Mouse (Mus musculus): ENCODE data around the gene Kri1. TPM values are rescaled to one million over a fixed set of nuclear protein-coding genes. Genes with fewer than 3 reads are reported as not detected.
"Not testable (repeated sequence)": the region's sequence is repeated elsewhere in the genome, so short reads cannot be mapped to it uniquely, and the experiment has no call there.

Gene Kri1
- polyA plus RNA-seq, 1 experiment = 48.2 TPM

- peak in 1 of 2 experiments; percentile 16 for DNase-seq
- 88% methylated on average over 5 of the region's 5 CpGs for WGBS
- Histone ChIP-seq H3K27me3 (ENCODE audit: control insufficient read depth, insufficient read depth, low read length) (no peaks in the 10 kb centered on the region), H3K27ac (ENCODE audit: insufficient read depth, low read length) (no peak overlapping the region), H3K4me1 (ENCODE audit: control insufficient read depth, insufficient read depth, low read length) (no peaks in the 10 kb centered on the region), H3K4me3 (replicated peaks; ENCODE audit: insufficient read depth, low read depth, low read length) (no peak overlapping the region)
- TF ChIP-seq CTCF (IDR thresholded peaks at IDR 0.05; ENCODE audit: borderline replicate concordance, insufficient read depth, low read depth, low read length) (no peak), POLR2A (IDR thresholded peaks at IDR 0.05; ENCODE audit: borderline replicate concordance, insufficient read depth, low read length) (no peak)
These were observed 10.0 kb downstream of the Kri1 start for GRCm38 (mm10) chr9:21277776-21278175.

GRCm38 (mm10) chr9:21276307-21276706 is 11.5 kb downstream of the Kri1 start:
- TF ChIP-seq POLR2A (IDR thresholded peaks at IDR 0.05; ENCODE audit: borderline replicate concordance, insufficient read depth, low read length) (no peak), CTCF (IDR thresholded peaks at IDR 0.05; ENCODE audit: borderline replicate concordance, insufficient read depth, low read depth, low read length) (no peak)
- H3K4me1 ChIP-seq (ENCODE audit: control insufficient read depth, insufficient read depth, low read length) = no peaks in the 10 kb centered on the region
- WGBS = 71% methylated on average over 8 of the region's 8 CpGs
- H3K27ac ChIP-seq (ENCODE audit: insufficient read depth, low read length) = no peak overlapping the region
- no peak overlapping the region for H3K4me3 ChIP-seq (replicated peaks; ENCODE audit: insufficient read depth, low read depth, low read length)
- H3K27me3 ChIP-seq (ENCODE audit: control insufficient read depth, insufficient read depth, low read length) = no peaks in the 10 kb centered on the region
- DNase-seq = no peak

- 86% methylated on average over 12 of the region's 12 CpGs for WGBS
These were observed 12.0 kb downstream of the Kri1 start for GRCm38 (mm10) chr9:21275727-21276126.

GRCm38 (mm10) chr9:21275013-21275710 is 12.6 kb downstream of the Kri1 start:
- Histone ChIP-seq H3K4me3 (replicated peaks; ENCODE audit: insufficient read depth, low read depth, low read length) (no peak overlapping the region), H3K27me3 (ENCODE audit: control insufficient read depth, insufficient read depth, low read length) (no peaks in the 10 kb centered on the region), H3K27ac (ENCODE audit: insufficient read depth, low read length) (no peak overlapping the region), H3K4me1 (ENCODE audit: control insufficient read depth, insufficient read depth, low read length) (no peaks in the 10 kb centered on the region)
- TF ChIP-seq POLR2A (IDR thresholded peaks at IDR 0.05; ENCODE audit: borderline replicate concordance, insufficient read depth, low read length) = no peak
- TF ChIP-seq CTCF (IDR thresholded peaks at IDR 0.05; ENCODE audit: borderline replicate concordance, insufficient read depth, low read depth, low read length) = no peak
- 70% methylated on average over 7 of the region's 7 CpGs for WGBS
- no peak for DNase-seq

More at GRCm38 (mm10) chr9:21275727-21276126, 12.0 kb downstream of the Kri1 start:
- no peak for DNase-seq
- Histone ChIP-seq H3K27ac (ENCODE audit: insufficient read depth, low read length) (no peak overlapping the region), H3K27me3 (ENCODE audit: control insufficient read depth, insufficient read depth, low read length) (no peaks in the 10 kb centered on the region), H3K4me1 (ENCODE audit: control insufficient read depth, insufficient read depth, low read length) (no peaks in the 10 kb centered on the region), H3K4me3 (replicated peaks; ENCODE audit: insufficient read depth, low read depth, low read length) (no peak overlapping the region)
- TF ChIP-seq CTCF (IDR thresholded peaks at IDR 0.05; ENCODE audit: borderline replicate concordance, insufficient read depth, low read depth, low read length) = no peak
- TF ChIP-seq POLR2A (IDR thresholded peaks at IDR 0.05; ENCODE audit: borderline replicate concordance, insufficient read depth, low read length) = no peak

- no peak overlapping the region for H3K27ac ChIP-seq (ENCODE audit: insufficient read depth, low read length)
- no peaks in the 10 kb centered on the region for H3K4me1 ChIP-seq (ENCODE audit: control insufficient read depth, insufficient read depth, low read length)
- H3K4me3 ChIP-seq (replicated peaks; ENCODE audit: insufficient read depth, low read depth, low read length) = no peak overlapping the region
- H3K27me3 ChIP-seq (ENCODE audit: control insufficient read depth, insufficient read depth, low read length) = no peaks in the 10 kb centered on the region
- no peak for TF ChIP-seq POLR2A (IDR thresholded peaks at IDR 0.05; ENCODE audit: borderline replicate concordance, insufficient read depth, low read length)
- TF ChIP-seq CTCF (IDR thresholded peaks at IDR 0.05; ENCODE audit: borderline replicate concordance, insufficient read depth, low read depth, low read length) = no peak
- 85% methylated on average over 3 of the region's 3 CpGs for WGBS
- DNase-seq = no peak
These were observed 13.4 kb downstream of the Kri1 start for GRCm38 (mm10) chr9:21274336-21274735.

- Histone ChIP-seq H3K4me1 (ENCODE audit: control insufficient read depth, insufficient read depth, low read length) (no peaks in the 10 kb centered on the region), H3K27ac (ENCODE audit: insufficient read depth, low read length) (no peak overlapping the region), H3K27me3 (ENCODE audit: control insufficient read depth, insufficient read depth, low read length) (no peaks in the 10 kb centered on the region), H3K4me3 (replicated peaks; ENCODE audit: insufficient read depth, low read depth, low read length) (no peak overlapping the region)
- no peak for DNase-seq
- 63% methylated on average over 7 of the region's 7 CpGs for WGBS
- TF ChIP-seq CTCF (IDR thresholded peaks at IDR 0.05; ENCODE audit: borderline replicate concordance, insufficient read depth, low read depth, low read length) = no peak
These were observed 14.1 kb downstream of the Kri1 start for GRCm38 (mm10) chr9:21273520-21274228.

- 79% methylated on average over 8 of the region's 8 CpGs for WGBS
- no peaks in the 10 kb centered on the region for H3K4me1 ChIP-seq (ENCODE audit: control insufficient read depth, insufficient read depth, low read length)
- no peaks in the 10 kb centered on the region for H3K27me3 ChIP-seq (ENCODE audit: control insufficient read depth, insufficient read depth, low read length)
- no peak for DNase-seq
- no peak overlapping the region for H3K27ac ChIP-seq (ENCODE audit: insufficient read depth, low read length)
- TF ChIP-seq CTCF (IDR thresholded peaks at IDR 0.05; ENCODE audit: borderline replicate concordance, insufficient read depth, low read depth, low read length) (no peak), POLR2A (IDR thresholded peaks at IDR 0.05; ENCODE audit: borderline replicate concordance, insufficient read depth, low read length) (no peak)
- no peak overlapping the region for H3K4me3 ChIP-seq (replicated peaks; ENCODE audit: insufficient read depth, low read depth, low read length)
These were observed 14.7 kb downstream of the Kri1 start for GRCm38 (mm10) chr9:21273094-21273493.

GRCm38 (mm10) chr9:21272391-21272790 is 15.4 kb downstream of the Kri1 start:
- H3K4me1 ChIP-seq (ENCODE audit: control insufficient read depth, insufficient read depth, low read length) = no peaks in the 10 kb centered on the region
- WGBS = 86% methylated on average over 9 of the region's 9 CpGs
- TF ChIP-seq CTCF (IDR thresholded peaks at IDR 0.05; ENCODE audit: borderline replicate concordance, insufficient read depth, low read depth, low read length) = no peak
- no peak for TF ChIP-seq POLR2A (IDR thresholded peaks at IDR 0.05; ENCODE audit: borderline replicate concordance, insufficient read depth, low read length)
- H3K4me3 ChIP-seq (replicated peaks; ENCODE audit: insufficient read depth, low read depth, low read length) = no peak overlapping the region
- DNase-seq = no peak
- H3K27ac ChIP-seq (ENCODE audit: insufficient read depth, low read length) = no peak overlapping the region
- no peaks in the 10 kb centered on the region for H3K27me3 ChIP-seq (ENCODE audit: control insufficient read depth, insufficient read depth, low read length)

GRCm38 (mm10) chr9:21269590-21269989 is 18.2 kb downstream of the Kri1 start:
- H3K27me3 ChIP-seq (ENCODE audit: control insufficient read depth, insufficient read depth, low read length); H3K4me3 ChIP-seq (replicated peaks; ENCODE audit: insufficient read depth, low read depth, low read length); H3K4me1 ChIP-seq (ENCODE audit: control insufficient read depth, insufficient read depth, low read length); H3K27ac ChIP-seq (ENCODE audit: insufficient read depth, low read length); DNase-seq: not testable (repeated sequence)
- 73% methylated on average over 5 of the region's 5 CpGs for WGBS

All from cerebellum, adult 2 months (tissue).